Mouse (Mus musculus) c-Kit-positive CD71-positive TER-119-positive erythroid progenitor cells, embryonic 14.5 days (primary cell): ENCODE results near the gene Ece2.

ENCODE experiments used
- DNase-seq: peaks from one replicate; pipeline ENCODE4 v3.0.0-alpha.2; 2013; ENCODE audit warnings: low spot score

The Ece2 gene

DNA sequence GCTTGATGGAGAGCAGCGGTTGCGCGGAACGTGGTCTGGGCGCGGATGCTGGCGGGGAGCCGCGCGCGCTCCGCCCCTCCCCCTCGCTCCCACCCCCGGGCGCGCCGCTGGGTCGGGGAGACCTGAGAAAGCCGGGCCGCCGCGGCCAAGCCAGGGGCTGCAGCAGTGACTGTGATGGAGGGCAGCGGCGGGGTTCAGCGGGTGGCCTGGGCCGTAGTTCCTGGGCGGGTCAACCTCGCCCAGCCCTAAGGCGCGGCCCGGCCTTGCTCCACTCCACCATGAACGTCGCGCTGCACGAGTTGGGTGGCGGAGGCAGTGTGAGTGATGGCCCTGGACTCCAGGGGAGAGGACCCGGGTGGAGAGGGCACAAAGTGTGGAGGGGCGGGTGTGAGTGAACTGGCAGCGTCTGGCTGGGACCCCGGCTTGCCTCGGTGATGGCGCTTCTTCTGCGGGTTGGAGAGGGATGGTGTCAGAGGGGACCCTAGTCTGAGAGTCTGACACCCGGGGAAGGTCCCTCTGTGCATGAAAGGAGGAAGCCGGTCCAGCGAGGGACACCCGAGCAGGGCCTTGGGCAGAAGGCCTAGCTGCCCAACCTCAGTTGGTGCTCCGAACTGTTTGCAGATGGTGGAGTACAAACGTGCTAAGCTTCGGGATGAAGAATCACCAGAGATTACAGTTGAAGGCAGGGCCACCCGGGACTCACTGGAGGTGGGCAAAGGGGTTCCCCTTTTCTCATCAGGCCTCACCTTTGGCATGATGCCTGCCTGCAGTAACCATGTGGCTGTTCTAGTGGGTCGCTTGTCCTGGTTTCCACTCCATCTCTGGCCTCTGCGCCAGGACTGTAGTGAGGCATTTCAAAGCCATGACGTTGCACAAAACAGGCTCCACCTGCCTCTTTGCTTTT is at the start of gene Ece2:
Gene Ece2, plus strand, starts transcription at position 98 of the 904 bp plus-strand sequence.
- DNase-seq: no peak

DNA sequence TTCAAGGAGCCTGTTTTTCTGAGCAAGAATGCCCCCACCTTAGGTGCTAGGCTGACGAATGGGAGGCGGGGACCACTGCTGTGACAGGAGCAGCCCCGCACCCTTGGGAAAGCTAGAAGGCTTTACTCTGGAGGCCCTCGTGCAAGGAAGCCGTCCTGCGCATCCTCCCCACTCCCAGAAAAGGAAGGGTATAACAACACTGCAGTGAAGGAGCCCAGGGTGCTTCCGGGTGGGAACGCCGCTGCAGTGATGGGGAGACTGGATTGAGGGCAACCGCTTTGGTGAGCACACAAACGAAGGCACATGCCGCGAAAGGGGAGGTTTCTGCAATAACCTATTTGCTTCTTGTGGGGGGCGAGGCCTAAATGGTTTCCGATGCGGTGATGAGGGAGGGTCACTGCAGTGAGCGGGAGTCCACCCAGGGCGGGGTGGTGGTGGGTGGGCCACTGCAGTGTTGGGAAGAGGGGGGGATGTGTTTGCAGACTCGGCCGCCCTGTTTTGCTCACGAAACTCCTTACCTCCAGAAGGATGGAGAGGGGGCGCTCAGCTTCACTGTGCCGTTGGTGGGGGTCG is 40.2 kb upstream of the Ece2 start, which contains the start of gene Vwa5b2:
Gene Vwa5b2, plus strand, starts transcription at position 106 of the 573 bp plus-strand sequence.
- no peak for DNase-seq

DNA sequence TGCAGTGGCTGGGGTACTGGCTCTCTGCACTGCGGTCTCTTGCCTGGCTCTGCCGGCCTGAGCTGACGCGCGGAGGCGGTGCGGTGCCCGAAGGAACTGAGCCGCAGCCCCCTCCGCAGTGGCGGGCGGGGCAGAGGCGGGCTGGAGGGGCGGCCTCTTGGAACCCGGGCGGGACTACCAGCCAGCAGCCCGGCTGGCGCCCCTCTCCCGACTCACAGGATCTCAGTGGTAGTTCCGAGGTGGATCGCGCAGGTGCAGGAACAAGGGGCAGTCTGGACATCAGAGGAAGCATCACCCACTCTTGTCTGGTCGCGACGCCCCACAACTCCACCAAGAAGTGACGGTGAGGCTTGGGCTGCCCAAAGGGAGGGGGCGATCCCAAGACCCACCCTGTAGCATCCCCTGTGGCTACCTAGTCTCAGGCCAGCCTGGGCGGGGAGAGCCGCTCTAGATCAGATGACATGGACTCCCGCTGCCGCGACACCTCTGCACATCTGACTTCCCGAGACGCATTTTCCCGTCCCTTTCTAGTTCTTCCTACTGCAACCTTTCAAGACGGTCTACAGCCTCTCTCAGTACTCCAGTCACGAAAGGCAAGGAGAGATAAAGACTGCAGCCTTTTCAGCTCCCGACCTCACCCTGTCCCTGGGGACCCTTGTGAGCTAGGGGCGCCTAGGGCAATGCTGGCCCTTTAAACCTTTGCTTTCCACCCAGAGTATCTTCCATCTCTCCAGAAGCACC is 39.5 kb upstream of the Ece2 start:
- DNase-seq: no peak

DNA sequence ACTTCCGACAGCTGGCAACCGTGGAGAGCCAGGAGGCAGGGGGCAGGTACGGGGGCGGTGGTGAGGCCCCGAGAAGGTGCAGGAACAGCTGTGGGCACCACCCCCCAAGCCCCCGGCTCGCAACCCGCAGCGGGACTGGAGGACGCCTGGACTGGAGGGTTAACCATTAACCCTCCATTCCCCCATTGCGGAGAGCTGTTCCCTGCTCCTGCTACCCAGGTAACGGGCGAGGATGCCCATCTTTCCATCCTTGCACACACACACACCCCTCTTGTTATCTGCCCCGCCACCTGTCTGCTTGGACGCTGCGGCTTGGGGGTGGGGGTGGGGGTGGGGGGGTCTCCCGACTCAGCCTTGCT is 39.0 kb upstream of the Ece2 start:
- DNase-seq: no peak

DNA sequence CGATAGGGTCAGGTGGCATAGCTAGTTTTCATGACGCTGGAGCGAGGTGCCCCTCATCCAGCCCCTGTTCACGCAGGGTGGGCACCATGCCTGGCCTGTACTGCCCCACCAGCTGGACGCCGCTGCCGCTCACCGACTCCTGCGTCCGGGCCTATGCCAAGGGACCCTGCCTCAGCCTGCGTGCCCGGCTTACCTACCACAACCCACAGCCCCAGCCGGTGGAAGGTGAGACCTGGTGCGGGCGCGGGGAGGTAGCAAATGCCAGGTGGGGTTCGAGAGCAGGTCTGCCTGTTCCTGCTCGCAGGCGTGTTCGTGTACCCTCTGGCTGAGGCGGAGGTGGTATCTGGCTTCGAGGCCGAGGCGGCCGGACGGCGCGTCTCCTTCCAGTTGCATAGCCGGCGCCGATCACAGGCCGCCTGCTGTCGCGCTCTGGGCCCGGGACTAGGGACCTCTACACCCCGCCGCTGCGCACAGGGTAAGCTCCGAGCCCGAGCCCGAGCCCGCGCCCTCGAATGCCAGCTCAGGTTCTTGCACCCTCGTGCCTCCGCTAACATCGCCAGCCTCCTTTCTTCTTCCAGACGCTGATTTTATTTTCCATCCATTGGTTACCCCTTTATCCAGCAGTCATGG is 38.4 kb upstream of the Ece2 start:
- no peak for DNase-seq

DNA sequence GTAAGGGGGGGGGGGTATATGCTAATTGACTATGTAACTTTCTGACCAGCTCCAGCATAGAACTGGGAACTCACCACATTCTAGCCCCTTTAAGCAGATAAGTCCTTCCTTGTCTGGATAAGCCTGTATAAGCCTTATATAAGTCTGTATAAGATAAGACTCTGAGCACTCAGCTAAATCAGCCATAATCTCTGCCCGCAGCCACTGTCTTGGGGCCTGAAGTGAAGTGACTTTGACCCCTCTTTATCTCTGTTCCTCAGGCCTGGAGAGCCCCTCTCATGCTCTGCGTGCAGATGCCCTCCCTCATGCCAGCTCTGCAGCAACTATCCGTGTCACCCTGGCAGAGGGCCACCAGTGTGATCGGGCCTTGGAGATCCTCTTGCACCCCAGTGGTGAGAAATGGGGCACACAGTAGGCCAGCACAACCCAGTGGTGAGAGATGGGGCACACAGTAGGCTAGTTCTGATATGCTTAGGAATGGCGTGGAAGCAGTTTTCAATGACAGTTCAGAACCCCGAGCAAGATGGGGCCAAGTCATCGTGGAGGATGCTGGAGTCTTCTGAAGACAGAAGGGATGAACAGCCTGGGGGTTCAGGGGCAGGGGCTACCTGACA is 34.5 kb upstream of the Ece2 start:
- peak; percentile 53 for DNase-seq

DNA sequence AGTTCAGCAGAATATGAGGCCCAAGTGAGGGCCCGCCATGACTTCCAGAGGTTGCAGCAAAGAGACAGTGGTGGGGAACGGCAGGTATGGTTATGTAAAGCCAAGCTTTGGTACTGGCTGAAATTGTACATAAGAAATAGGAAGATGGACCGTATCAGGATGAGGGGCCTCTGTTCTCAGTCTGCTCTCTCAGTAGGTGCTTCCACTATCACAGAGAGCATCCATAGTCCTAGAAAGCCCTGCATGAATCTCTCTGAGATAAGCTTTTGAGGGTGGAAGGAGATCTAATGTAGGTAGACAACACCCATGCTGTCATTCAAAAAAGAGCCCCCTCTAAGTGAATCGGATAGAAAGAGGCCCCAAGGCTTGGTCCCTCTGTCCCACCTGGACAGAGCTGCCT is 33.9 kb upstream of the Ece2 start:
- DNase-seq: peak; percentile 17

DNA sequence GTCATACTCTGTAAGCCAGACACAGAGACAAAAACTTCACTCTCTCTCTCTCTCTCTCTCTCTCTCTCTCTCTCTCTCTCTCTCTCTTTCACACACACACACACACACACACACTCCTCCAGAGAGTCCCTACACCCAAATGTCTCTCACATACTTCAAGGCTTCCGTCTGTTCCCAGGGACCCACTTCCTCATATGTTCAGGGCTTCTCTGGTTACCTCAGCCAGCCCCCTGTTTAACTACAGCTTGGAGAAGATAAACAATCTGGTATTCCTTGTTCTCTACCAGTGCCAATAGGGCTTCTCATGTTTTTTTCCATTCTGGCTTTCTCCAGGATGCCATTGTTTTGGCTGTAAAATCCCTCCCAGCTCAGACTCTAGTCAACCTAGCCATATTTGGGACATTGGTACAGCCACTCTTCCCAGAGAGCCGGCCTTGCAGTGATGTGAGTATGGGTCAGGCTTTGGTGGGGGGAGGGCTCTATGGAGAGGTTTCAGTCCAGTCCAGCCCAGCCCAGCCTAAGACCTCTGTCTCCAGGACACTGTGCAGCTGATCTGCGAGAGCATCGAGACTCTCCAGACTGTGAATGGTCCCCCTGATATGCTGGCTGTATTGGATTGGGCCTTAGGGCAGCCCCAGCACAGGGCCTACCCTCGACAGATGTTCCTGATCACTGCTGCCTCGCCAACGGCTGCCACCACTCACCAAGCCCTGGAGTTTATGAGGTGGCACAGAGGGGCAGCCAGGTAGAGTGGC is 32.8 kb upstream of the Ece2 start:
- no peak for DNase-seq

DNA sequence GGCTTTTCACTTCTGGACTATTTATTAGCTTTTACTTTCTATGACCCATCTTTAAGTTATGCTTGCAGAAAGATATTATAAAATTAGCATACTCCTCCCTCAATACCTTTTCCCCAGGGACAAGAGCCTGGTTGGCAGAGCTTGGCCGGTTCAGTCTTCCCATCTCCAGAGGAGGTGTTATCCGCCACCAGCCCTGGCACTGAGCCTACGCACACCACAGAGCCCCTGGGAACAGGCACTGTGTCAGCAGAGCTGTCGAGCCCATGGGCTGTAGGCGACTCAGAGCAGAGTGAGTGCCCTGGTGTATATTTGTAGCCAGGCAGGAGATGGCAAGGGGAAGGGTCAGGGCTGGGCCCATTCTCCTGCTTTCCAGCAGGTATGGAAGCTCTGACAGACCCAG is 29.1 kb upstream of the Ece2 start:
- DNase-seq: no peak

DNA sequence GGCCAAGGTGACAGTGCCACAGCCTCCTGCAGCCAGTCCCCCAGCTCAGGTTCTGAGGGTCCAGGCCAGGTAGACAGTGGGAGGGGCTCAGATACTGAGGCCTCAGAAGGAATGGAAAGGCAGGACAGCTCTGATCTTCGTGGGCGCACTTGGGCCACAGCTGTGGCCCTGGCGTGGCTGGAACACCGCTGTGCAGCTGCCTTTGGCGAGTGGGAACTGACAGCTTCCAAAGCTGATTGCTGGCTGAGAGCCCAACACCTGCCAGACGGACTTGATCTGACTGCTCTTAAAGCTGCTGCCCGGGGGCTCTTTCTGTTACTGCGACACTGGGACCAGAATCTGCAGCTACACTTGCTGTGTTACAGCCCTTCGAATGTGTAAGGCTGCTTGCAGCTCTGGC is 24.9 kb upstream of the Ece2 start:
- DNase-seq: no peak

DNA sequence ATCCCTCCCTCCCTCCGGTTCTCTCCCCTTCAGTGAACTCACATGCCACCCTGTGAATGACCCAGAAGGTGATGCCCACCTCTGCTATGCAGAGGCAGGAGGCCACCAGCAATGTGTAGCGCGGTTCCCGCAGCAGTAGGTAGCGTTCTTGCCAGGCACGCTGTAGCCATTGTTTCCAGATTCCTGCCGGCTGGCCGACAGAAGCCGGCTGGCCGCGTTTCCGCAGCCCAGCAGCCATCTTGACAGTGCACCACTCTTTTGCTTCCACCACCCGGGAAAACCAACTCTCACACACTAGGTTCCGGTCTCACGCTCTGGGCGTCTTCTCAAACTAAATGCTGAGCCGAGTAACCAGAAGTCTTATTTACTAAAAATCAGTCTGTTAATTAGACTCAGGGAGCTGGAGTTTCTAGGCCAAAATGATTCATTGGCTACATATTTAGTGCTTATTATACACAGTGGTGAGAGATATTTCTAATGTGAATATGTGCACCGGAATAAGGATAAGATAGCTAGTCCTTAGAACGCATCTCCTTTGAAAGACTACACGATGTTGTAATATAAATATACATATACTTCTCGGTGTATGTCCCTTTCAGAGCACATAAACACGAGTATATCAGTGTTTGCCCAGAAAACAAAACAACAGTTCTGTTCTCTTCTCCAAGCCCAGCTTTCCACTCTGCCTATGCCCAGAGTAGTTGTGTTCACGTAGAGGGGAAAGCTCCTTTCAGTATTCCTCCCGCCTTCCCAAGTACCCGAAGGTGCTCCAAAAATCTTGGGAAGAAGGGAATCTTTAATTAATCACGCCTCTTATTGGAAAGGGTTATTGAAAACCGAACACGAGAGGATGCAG is 18.9 kb upstream of the Ece2 start:
- peak; percentile 84 for DNase-seq

DNA sequence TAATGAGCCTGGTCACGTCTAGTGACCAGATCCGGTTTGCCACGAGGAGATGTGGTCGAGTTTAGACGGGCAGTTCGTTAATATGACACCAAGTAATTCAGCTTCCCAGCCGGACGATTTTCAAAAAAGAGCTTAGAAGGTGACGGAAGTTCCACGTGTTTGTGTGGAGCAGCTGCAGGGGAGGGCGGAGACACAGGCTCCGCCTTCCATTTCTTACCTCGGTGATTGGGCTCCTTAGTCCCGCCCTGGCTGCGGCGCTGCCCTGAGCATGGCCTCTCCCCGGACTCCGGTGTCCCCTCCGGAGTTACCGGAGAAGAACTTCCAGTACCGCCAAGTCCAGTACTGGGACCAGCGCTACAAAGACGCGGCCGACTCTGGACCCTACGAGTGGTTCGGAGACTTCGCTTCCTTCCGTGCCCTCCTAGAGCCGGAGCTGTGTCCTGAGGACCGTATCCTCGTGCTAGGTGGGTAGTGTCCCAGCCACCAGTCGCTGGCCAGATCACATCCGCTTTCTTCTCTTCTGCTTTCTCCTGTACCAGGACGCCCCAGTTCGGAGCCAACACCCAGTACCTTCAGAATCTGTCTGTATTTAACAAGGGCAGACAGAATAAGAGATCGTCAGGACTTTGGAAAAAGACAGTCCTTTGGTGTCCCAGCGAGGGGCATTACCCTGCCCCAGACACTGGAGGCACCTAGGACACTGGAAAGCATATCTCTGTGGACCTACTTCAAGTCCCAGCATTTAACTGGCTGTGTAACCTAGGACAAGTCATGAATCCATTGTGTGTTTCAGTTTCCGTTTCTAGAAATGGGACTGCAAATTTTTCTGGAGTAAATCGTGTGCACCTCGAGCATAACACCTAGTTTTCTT is 18.0 kb upstream of the Ece2 start, which contains the start of the genes Eef1akmt4, Gm49333 and Alg3:
Gene Eef1akmt4, plus strand, starts transcription at position 237 of the 871 bp plus-strand sequence.
Gene Gm49333, plus strand, starts transcription at position 254 of the 871 bp plus-strand sequence.
Gene Alg3, minus strand, starts transcription at position 379 of the 871 bp plus-strand sequence.
- peak; percentile 89 for DNase-seq

DNA sequence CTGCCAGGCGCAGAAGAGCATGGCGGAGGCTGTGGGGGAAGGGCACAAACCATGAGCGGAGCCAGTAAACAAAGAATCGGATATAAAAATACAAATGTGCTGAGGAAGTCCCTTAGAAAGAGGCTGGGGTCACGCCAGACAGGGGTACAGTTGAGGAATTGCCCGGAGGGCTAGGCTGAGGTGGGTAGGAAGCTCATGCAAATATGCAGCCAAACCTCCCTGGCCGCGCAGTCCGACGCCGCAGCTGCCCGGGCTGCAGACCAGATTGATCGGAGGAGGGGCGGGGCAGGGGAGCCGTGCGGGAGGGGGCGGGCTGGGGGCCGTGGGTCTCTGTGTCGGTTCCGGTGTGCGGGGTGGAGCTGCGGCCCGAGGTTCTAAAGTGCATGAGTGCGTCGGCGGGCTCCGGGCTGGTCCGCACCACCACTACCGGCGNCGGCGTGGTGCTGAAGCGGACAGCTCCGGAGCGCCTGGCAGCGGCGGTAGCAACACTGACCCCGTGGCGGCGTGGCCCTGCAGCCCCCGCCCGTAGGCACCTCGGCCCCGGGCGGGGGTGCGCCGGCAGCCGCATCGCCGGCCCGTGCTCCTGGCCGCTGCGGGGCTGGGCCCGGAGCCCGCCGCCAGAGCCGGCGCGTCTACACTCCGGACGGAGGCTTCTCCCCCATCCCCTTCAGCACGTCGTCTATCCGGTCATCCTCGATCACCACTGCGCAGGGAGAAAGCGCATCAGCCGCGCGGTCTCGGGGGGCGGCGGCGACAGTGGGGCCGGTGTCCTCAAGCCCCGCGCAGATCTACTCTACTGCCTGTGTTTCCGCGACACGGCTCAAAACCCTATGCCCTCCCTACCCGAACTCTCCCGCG is 9.9 kb upstream of the Ece2 start:
- peak; percentile 22 for DNase-seq

DNA sequence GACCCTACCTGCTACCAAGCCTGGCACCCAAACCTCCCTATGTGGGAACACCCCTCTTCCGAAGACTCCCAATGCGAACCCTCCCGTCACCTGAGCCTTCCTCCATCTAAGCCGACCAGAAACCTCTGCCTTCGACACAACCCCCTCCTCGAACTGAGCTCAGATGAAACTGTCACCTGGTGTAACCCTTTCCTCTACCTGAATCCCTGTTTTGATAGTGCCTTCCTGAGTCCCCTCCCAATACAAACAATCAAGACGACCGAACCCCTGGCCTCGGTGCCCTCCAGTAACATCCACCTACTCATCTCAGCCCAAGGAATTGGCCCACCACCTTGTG is 9.3 kb upstream of the Ece2 start:
- no peak for DNase-seq

DNA sequence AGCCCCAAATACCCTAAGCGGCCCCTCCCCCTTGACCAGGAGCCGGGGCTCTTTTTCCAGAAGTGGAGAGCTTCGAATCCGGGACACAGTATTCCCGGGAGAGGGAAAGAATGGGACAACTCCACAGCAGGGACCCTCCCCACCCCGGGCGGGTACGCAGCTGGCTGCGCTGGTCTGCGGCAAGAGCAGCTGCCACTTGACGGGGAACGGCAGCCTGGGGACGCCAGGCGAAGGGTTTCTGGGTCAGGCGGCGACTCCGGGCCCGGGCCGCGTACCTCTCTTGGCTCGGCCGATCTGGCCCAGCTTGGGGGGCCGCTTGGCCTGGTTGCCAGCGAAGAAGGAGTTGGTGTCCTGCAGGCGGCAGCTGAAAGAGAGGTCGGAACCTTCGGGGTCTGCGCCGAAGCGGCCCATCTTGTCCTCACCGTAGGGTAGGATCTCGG is 8.9 kb upstream of the Ece2 start:
- no peak for DNase-seq

DNA sequence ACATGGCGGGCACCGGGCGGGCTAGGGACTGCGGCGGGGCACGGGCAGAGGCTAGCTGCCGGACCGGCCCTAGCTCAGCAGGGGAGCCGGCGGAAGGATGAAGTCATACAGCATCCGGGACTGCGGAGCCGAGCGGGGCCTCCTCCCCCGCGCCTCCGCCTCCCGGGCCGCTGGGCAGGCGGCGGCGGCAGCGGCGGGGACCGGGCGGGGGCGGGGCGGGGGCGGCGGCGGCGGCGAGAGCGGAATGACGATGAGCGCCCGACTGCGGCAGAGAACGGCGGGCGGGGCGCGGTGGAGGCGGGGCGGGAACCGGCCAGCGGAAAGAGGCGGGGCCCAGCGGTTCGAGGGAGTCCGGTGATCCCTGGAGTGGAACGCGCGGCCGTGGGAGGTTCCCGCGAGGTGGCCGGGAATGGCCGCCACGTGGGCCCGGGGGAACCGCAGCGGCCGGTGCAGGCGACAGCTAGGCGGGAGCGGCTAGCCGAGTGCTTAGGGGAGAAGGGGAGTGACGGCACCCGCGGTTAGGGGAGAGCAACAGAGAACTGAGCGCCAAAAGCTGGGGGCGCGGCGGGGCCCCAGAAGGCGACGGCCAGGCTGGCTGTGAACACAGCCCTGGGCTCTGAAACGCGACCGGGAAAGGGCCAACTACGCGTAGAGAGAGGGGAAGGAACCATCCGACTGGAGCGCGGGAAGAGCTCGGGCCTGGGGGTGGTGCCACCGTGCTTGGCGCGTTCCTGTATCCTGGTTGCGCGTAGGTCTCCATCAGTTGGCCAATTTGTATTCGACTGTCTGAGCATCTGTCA is 8.2 kb upstream of the Ece2 start, which contains the start of gene Camk2n2:
Gene Camk2n2, minus strand, starts transcription at position 97 of the 800 bp plus-strand sequence.
- peak; percentile 45 for DNase-seq
